Mouse (Mus musculus): Measurements from ENCODE around the gene Slc9a9.

The Slc9a9 gene

DNA sequence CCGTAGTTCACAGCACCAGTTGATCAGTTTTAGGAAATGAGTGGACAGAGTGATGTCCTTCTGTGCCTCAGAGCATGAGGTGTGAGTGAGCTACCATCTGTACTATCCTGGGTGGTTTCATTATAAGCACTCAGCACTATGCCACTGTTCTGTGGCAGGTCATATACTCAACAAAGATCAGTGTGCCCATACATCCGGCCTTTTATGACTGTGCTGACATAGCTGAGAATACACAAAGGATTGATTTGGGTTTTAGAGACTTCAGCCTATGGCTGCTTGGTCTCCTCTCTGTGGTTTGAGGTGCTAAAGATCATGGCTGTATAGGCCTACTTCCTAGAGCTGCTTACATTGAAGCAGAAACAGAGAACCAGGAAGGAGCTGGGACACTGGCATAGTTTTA lies 12.6 kb downstream of the Slc9a9 start:
- DNase-seq (ENCODE audit: inconsistent ontology term) = no peak

DNA sequence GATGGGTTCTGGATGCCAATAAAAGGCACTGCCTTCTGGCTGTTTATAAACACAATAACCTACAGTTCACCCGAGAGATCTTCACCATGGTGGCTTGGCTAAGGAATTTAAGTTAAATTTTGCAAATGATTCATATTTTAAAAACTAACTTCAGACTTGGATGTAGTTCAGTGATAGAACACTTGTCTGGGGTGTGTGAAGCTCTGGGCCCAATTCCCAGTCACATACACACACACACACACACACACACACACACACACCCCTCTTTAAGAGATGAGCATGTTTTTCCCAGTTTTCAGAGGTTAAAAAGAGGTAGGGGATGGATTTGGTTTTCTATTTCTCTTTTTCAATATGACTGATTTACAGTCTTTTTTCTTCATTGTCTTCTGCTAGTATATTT lies 15.9 kb downstream of the Slc9a9 start:
- DNase-seq (ENCODE audit: inconsistent ontology term) = no peak

DNA sequence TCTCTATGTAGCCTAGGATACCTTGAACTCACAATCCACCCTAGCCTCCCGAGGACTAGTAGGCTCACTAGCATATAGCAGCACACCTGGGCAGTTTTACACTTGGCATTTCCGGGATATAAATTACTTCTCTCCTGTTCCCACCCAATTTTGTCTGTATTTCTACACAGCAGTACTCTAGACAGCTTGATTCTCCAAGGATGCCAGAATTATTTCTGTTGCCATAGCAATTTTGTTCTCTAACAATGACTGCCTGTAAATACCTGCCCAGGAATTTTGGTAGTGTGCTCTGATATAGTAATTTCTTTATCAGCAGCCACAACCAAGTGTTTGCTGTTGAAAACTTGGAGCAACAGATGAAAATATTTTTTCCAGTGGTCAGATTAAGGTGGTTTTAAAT lies 16.7 kb downstream of the Slc9a9 start:
- no peak for DNase-seq (ENCODE audit: inconsistent ontology term)

DNA sequence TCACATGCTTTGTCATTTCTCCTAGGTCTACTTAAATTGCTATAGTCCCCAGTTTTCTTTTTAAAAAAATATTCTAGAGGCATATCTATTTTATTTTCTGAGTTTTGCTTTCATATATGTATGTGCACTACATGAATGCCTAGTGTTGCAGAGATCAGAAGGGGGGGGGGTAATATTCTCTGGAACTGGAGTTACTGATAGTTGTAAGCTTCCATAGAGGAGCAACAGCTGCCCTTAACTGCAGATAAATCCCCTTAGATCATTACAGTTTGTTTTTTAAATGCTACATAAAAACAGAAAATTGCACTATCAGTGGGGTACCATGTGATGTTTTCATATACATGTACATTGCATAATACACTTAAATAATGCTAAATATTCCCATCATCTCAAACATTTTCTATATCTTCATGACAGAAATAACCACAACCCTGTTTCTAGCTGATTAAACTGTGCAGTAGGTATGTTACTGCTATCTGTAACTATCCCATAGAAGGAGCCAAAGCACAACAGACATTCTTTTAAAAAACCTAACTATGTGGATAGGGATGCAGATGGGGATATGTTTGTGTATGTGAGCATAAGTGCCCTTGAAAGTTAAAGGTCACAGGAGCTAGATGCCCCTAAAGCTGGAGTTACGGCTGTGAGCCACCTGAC lies 17.6 kb downstream of the Slc9a9 start:
- no peak for DNase-seq (ENCODE audit: inconsistent ontology term)

DNA sequence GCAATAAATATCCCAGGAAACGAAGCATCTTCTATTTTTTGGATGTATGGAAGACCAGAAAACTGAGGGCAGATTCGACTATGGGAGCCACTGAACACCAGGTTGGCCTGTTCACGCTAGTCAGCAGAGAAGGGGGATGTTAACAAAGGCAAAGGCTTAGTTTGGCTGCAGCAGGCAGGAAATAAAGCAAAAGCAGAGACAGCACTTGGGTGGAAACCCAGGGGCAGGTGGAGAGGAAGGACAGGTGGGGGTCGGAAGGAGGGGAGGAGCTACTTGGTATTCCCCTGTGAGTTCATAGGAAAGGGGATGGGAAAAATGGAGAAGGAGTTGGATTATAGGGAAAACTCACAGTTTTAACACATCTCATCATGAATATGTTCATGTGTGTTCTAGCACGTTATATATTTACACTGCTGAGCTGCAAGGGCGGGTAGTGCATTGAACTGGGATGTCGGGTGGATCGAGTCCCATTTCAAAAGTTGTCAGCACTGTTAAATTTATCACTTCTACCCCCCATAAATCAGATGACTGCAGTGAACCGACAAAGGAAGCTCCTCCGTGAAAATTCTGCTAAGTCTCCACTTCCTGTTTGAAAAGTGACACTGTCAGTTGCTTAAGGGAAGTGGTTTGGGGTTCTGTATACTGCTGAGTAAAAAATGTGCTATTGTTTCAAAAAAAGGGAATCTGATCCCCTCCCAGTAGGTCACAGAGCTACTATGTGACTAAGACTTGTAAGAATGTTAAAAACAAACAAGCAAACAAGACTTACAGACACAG lies 21.8 kb downstream of the Slc9a9 start:
- no peak for DNase-seq (ENCODE audit: inconsistent ontology term)

DNA sequence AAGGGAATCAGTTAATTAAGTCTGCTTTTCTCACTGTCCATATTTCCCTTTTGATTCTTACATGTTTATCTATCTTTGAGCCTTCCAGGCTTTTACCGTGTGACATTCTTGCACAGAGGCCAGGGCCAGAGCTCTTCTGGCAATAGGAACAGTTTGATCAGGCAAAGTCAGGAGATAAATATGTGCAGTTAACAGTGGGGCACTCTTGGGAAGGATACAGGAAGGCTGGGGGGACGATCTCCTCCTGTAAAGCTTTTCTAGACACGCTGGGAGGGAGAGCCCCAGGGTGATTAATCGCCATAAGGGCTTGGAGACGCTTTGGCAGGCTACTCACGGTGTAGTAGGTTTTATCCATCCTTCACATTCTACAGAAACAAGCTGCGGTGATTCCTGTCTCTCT lies 22.4 kb downstream of the Slc9a9 start:
- peak; percentile 78 for DNase-seq (ENCODE audit: inconsistent ontology term)

DNA sequence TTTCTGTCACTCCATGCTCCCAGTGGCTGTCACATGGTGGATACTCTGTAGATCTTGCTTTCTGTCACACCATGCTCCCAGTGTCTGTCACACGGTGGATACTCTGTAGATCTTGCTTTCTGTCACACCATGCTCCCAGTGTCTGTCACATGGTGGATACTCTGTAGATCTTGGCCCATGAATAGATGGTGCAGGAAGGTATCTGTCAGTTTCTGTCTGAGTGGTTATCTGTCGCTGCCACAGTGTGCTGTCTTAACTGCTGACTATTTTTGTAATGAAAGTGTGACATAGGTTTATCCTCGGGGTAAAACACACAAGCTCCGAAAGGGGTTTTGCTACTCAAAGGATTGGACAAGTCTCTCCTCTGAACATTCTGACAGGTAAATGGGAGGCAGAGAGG lies 24.5 kb downstream of the Slc9a9 start:
- no peak for DNase-seq (ENCODE audit: inconsistent ontology term)

DNA sequence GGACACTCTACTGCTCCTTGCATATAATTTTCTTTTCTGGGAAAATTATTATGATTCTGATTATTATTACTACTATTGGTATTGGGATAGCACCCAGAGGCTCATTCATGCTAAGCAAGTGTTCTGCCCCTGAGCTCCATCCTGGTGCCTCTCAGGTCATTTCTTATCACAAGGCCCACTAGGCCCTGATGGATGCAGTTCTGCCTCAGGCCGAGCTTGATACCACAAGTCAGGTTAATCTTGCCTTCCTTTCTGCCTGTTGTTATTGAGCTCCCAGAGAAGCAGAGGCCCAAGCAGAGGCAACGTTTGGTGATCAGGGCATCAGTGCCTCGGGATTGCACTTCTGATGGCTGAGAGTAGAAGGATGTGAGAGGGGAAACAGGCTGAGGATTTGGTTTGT lies 25.3 kb downstream of the Slc9a9 start:
- DNase-seq (ENCODE audit: inconsistent ontology term) = no peak

DNA sequence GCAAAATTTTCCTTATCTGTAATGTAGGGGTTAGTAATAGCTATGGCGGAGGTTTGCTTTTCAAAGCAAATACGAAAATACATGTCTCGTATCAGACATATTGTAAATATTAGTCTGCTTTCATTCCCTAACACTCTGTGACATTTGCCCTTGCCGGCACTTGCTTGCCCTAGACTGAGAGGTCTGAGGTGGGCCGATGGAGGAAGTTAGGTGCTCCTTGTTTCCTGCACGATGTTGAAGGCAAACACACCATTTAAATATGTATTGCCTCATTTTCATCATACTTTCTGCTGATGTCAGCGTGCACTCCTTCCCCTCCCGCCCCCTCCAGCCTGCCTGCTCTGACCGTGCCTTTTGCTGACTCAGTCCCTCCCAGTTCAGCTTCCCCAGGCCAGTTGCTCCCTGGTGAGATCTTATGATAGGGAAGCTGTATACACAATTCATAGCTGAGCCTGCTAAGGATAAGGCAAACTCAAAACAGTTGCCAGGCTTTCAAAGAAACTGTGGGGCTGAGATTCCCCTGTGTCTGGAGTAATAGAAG lies 26.9 kb downstream of the Slc9a9 start:
- DNase-seq (ENCODE audit: inconsistent ontology term) = no peak

DNA sequence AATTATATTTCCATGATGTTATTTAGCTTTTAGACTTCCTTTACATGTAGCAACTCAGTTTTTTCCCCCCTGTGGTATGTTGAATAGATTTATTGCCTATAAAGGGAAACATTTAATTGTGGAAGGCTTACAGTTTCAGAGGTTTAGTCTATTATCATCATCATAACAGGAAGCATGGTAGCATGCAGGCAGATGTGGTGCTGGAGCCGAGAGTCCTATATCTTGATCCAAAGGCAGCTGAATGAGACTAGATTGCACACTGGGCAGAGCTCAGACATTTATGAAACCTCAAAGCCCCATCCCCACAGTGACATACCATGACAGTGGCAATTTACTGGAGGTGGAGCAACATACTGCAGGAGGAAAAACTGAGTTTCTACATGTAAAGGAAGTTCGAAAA lies 28.5 kb downstream of the Slc9a9 start:
- no peak for DNase-seq (ENCODE audit: inconsistent ontology term)

DNA sequence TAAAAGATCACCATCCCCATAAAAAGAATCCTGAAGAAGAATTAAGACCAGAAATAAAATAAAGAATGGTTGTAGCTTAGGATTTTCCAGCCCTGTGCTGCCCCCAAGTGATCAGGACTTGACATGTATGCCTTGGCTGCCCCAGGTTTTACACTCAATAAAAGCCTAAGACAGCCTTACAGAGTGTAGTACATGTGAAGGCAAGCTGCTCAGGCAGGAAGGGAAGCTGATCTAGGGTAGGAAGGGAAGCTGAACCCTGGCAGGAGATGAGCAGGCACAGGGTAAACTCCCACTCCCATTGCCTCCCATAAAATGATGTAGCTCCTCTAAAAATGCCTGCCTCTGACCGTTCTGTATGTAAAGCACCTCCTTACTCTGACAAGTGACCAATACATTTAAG lies 30.8 kb downstream of the Slc9a9 start:
- DNase-seq (ENCODE audit: inconsistent ontology term) = peak; percentile 29

DNA sequence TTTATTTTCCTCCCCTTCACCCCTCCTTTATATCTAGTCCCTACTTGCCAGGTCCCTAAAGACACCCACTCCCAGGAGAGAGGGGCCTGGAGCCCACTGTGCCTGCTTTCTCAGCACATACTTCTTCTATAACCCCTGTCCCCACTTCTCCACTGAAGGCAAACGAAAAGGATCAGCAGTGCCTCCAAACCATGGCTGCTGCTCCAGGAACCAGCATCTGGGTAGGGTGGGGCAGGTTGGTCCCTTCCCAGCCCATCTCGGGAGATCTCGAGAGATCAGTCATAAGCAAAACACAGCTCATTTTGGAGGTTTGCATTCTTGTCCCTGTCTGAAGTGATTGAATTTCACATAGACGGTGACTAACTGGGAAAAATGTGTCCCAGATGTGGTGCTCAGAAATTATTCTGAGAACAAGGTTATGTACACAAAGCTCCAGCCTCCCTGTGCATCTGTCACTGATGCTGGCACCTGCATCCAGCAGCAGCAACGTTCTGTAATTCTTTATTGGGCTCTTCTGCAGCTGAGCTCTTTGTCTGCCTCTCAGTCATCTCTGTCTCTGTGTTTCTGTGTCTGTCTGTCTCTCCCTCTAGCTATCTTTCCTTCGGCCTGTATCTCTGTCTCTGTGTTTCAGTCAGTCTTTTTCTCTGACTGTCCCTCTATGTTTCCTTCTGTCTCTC lies 31.6 kb downstream of the Slc9a9 start:
- DNase-seq (ENCODE audit: inconsistent ontology term) = no peak

DNA sequence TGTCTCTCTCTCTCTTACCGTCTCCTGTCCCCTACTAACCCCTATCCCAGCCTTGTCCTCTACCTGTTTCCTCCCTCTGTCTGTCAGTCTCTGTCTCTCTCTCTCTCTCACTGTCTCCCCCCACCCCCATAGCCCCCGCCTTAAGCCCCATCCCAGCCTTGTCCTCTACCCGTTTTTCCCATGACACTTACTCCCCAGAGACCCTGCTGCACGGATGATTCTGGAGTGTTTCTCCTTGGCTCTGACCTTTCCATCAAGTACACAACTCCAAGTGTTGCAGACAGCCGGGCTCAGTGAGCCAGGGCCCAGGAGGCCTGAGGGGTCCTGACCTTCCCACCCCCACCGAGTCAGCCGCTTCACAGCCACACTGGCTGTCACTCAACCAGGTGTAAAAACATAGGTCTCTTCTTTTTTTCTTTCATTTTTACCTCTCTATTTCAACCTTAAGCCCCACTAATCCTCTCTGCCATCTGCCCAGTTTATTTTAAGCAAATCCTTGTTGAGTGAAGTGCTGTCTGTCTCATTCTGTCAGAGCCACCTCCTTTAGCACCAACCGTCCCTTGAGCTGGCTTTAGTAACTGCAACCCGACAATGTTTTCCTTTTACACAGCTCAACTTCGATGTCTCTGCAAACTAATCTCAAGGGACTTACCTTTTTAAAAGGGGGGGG lies 32.4 kb downstream of the Slc9a9 start:
- no peak for DNase-seq (ENCODE audit: inconsistent ontology term)

DNA sequence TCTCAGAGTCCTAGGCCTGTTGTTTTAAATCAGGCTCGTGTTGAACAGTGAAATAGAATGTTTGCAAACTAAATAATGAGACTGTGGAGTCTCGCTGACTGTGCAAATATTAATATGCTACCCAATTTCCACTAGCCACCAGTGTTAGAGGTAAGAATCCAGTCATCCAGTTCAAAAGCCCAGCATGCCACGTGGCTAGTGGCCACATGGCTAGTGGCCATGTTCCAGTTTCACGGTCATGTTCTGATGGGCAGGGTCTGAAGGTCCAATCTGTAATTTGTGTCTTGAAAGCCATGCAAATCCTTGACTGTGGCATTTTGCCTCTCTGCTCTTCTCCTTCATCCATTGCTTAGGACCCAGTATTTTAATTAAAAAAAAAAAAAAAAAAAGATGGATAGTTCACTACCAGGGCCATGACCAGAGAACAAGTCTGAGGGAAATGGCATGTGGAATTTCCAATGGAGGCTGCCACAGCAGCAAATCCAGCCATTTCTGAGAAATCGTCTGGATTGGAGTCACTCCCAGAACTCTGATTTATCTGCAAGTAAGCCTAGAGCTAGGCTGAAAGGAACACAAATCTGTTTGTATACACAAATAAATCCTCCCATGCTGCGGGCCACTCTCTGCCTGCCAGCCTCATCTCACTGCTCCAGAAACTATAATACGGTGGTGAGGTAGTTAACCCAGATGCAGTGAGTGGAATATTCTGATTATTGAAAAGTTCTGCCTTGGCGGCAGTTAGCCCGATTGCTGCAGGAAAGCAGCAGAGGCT lies 35.5 kb downstream of the Slc9a9 start:
- DNase-seq (ENCODE audit: inconsistent ontology term) = peak; percentile 27

DNA sequence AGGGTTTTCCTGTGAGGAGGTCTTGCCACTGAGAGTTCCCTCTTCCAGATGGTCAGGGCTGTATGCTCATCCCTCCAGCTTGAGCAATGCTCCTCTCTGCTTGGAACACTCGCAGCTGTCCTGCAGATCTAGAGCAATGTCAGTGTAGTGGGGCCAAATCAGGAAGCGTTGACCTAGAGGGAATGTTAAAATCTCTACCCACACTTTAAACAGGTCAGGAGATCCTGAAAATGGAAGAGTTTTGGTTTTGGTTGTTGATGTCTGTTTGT lies 36.0 kb downstream of the Slc9a9 start:
- no peak for DNase-seq (ENCODE audit: inconsistent ontology term)

DNA sequence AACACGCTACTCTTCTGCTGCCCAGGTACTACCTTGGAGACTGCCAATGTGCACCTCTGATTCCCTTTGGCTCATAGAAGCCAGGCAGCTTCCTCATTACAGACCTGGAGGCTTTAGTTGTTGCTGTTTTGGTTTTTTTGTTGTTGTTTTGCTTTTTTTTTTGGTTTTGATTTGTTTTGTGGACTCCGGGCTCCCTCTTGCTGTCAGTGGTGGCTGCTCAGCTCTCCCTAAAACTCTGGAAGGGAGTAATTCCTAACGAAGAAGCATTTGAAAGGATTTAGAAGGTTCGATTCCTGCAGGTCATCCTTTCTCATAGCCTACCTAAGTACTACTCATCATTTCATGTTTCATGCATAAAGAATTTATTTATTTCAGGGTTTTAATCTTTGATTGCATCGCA lies 42.4 kb downstream of the Slc9a9 start:
- no peak for DNase-seq (ENCODE audit: inconsistent ontology term)

DNA sequence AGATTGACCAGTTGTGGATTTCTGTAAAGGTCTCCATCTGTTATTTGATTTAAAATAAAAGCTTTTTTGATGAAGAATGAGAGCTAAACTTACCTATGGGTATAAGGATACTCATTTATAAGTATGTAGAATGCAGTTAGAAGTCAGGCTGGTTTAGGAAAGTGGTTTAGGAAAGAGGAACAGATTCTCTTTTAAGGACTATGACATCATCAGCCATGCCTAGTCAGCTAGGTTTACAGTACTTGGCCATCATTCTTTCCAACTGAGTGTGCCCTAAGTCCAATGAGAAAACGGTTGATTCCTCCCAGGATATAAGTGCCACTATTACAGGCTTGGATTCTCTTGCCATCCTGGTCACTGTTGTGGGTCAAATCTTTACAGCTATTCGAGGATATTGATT lies 47.0 kb downstream of the Slc9a9 start:
- no peak for DNase-seq (ENCODE audit: inconsistent ontology term)

DNA sequence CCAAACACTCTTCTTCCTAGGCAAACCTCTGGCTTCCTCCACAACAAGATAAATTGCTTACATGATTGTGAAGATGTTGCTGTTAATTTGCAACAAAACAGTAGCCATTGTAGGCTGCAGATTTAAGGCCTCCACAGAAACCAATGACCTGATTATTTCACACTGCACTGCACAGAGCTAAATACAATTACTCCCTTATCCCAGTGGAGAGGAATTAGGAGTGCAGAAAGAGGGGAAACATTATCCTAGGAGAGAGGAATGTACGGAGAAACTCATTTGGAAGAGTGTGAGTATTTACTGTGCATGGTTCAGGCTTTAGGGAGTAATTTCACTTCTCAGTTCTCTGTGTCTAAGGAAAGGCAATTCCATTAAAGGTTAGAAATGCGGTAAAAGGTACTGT lies 53.9 kb downstream of the Slc9a9 start:
- DNase-seq (ENCODE audit: inconsistent ontology term) = no peak

DNA sequence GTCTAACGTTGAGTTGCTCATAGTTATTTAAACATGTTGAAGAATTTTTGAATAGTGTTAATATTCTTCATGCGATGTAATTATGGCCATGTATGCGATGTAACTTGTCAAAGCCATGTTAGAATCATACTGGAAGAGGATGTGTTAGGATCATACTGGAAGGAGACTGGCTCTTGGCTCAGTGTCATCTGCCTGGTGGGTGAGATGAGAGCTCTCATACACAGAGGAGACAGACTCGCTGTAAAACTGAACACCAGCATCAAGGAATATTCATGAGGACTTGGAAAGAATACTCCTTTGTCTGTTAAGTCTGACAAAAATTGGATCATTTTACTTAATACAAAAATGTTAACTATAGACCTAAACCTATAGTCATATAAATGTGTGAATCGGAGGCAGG lies 55.4 kb downstream of the Slc9a9 start:
- DNase-seq (ENCODE audit: inconsistent ontology term) = no peak

DNA sequence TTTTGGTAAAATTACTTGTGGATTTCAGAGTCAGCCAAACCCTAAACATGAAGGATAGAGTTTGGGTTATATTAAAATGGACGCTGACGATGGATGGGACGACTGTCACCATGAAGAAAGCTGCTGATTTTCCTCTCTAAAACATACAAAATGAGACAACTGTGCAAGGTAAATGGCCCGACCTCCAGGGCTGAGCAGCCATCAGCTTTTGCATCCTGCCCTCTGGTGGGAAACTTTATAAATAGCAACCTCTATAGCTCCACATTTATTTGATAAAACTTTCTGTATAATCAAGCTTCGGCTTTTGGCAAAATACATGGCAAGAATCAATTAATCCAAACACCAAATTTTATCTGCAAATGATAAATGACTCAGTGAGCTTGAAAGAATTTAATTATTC lies 57.7 kb downstream of the Slc9a9 start:
- DNase-seq (ENCODE audit: inconsistent ontology term) = no peak

DNA sequence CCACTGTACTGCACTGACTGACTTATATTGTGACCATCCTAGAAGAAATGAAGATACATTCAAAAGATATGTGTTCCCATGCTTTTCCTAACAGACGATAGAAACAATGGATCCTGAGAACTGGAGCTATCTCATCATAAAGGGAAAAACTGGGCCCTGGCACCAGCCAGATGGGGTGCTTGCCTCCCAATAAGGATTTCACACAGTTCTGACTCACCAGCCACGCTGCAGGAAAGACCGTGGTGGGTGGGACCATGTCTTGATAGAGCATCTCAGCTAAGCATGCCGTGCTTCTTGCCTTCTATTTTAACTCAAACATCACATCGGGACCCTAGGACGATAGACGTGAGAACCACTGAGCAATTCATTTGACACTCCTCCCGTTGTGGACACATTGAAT lies 60.7 kb downstream of the Slc9a9 start:
- DNase-seq (ENCODE audit: inconsistent ontology term) = no peak

DNA sequence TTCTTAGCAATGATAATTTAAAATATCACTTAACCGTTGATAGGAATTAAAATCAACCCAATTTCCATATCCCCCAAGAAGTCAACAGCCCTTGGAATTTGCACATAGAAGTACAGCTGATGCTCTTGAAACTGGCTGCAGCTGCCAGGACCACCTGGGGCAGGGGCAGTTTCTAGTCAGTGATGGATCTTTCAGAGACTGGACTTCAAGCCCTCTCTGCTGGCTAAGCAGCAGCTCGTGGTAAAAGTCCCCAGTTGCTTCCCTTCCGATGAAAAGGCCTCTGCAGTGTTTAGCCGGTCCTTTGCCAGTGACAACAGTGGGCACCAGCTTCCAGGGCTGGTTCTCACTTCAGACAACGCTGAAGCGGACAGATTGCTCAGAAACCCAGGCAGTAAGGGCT lies 62.4 kb downstream of the Slc9a9 start:
- DNase-seq (ENCODE audit: inconsistent ontology term) = no peak
